Comparison of ENCODE assay signal across 12 mouse cellular contexts in the genomic region with DNA sequence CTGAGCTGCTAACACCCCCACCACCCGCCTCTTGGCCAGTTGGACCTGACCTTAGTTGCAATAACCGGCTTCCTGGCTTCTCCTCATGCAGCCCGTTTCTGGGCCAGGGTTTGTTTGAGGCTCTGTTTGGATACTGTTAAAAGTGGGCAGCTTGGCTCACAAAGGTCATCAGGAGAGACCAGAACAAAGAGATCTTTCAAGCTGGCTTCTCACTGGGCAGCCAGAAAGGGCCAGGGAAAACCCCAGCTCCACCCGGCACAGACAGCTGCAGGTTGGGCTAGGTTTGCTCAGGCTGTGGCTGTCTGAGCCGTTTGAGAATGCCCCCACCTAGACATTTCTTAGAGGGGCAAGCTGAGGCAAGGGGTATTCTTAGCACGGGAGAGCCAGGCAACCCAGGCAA. TPM values are rescaled to one million over a fixed set of nuclear protein-coding genes. Genes with fewer than 3 reads are reported as not detected.
A peak's percentile ranks its signal among the peaks of the same experiment; 100 is the strongest.
DNase-seq lines count a peak whose midpoint lies in the region; ATAC-seq lines count a peak whose summit lies in the region.
"Had no signal": no experiment of that assay in that cellular context is flagged by ENCODE, and none has a peak within 500 bp of the region (broad histone marks: within the 10 kb centered on the region; RNA-seq: fewer than 3 reads in every experiment).

No protein-coding gene starts in this region.

- H3K27ac ChIP-seq in hindbrain, embryonic 16.5 days (ENCODE audit: low read depth, low read length), result no peak overlapping the region
- no peak overlapping the region for H3K27ac ChIP-seq in hindbrain, embryonic 11.5 days (ENCODE audit: low read depth, low read length)

- ATAC-seq in hindbrain, embryonic 16.5 days, result no peak
- no peak for ATAC-seq in hindbrain, embryonic 11.5 days (ENCODE audit: low FRiP score)
- ATAC-seq: intestine, postnatal 0 days had no signal

- H3K36me3 ChIP-seq in hindbrain, embryonic 16.5 days (ENCODE audit: control insufficient read depth, insufficient read depth, low read length), result no peaks in the 10 kb centered on the region; the same call in 1 of the 2 replicates
- no peaks in the 10 kb centered on the region for H3K36me3 ChIP-seq in hindbrain, embryonic 11.5 days (ENCODE audit: control insufficient read depth, insufficient read depth, low read length)

- H3K9ac ChIP-seq in hindbrain, embryonic 16.5 days (ENCODE audit: low read depth, low read length), result peak overlapping the region; percentile 33; the same call in 1 of the 2 replicates
- no peak overlapping the region for H3K9ac ChIP-seq in hindbrain, embryonic 11.5 days (ENCODE audit: low read depth, low read length)
- H3K9ac ChIP-seq: lung, embryonic 14.5 days had no signal

- 29% methylated on average over 6 of the region's 6 CpGs for WGBS in hindbrain, embryonic 16.5 days
- WGBS in hindbrain, embryonic 11.5 days, result 27% methylated on average over 6 of the region's 6 CpGs

- DNase-seq in adrenal gland, postnatal 10 days, result peak; percentile 37
- no peak for DNase-seq in adrenal gland, adult 8-10 months
- DNase-seq in hindbrain, embryonic 11.5 days (ENCODE audit: low spot score), result no peak
- DNase-seq in adipocyte (ENCODE audit: low spot score) (peak; percentile 66), liver (peak; percentile 43)
- no peak for DNase-seq in frontal cortex, postnatal 10 days (ENCODE audit: low spot score in 2 of 2)
- no peak for DNase-seq in kidney, postnatal 4 days
- DNase-seq: lung, embryonic 14.5 days; thymus, adult 2 months had no signal

- 0 out of 2 replicates have a peak, but pooled peaks cover 2% of the 10 kb centered on the region for H3K4me1 ChIP-seq in hindbrain, embryonic 16.5 days (ENCODE audit: control insufficient read depth, insufficient read depth, low read depth, low read length)
- no peaks in the 10 kb centered on the region; the same call in 1 of the 2 replicates for H3K4me1 ChIP-seq in hindbrain, embryonic 11.5 days (replicated peaks; ENCODE audit: control insufficient read depth, insufficient read depth, low read length)

- H3K27me3 ChIP-seq in hindbrain, embryonic 16.5 days (replicated peaks; ENCODE audit: control insufficient read depth, insufficient read depth, low read length), result no peaks in the 10 kb centered on the region
- H3K27me3 ChIP-seq in hindbrain, embryonic 11.5 days (ENCODE audit: control insufficient read depth, insufficient read depth, low read length), result no peaks in the 10 kb centered on the region

- peaks cover 5% of the 10 kb centered on the region for H3K9me3 ChIP-seq in hindbrain, embryonic 16.5 days (ENCODE audit: control insufficient read depth, low read length)
- no peaks in the 10 kb centered on the region for H3K9me3 ChIP-seq in hindbrain, embryonic 11.5 days (ENCODE audit: control insufficient read depth, low read length)
- H3K9me3 ChIP-seq: G1E had no signal

- no peak overlapping the region for H3K4me3 ChIP-seq in hindbrain, embryonic 16.5 days (ENCODE audit: low read length)
- H3K4me3 ChIP-seq in hindbrain, embryonic 11.5 days (ENCODE audit: low read depth, low read length), result no peak overlapping the region

- no peak overlapping the region for H3K4me2 ChIP-seq in hindbrain, embryonic 16.5 days (ENCODE audit: low read length)
- H3K4me2 ChIP-seq in hindbrain, embryonic 11.5 days (replicated peaks; ENCODE audit: low read depth, low read length), result no peak overlapping the region
- H3K4me2 ChIP-seq: lung, embryonic 14.5 days had no signal

RNA-seq across cellular contexts. Expression of gene Ttc7, which starts 34.6 kb away (rescaled TPM):
- total RNA-seq in adrenal gland, postnatal 10 days (2021), result 10 to 100 TPM; 11.7 to 13.7 TPM
- 10 to 100 TPM; 13.5 to 18.6 (median 15.2) TPM for total RNA-seq in adrenal gland, adult 8-10 months (2022)
- 6.1 and 6.6 TPM in 2 replicates for polyA plus RNA-seq in hindbrain, embryonic 16.5 days (2015; fragmentation: Nextera tagmentation; extraction: Ambion mirVana)
- 2.7 and 3.0 TPM in 2 replicates for polyA plus RNA-seq in hindbrain, embryonic 11.5 days (2014; fragmentation: Nextera tagmentation; extraction: Ambion mirVana)

RNA-seq across cellular contexts. Expression of gene Mcfd2, which starts 51.5 kb away (rescaled TPM):
- 100 to 1,000 TPM; 124 to 155 TPM for total RNA-seq in adrenal gland, postnatal 10 days (2021)
- 100 to 1,000 TPM; 212 to 358 (median 282) TPM for total RNA-seq in adrenal gland, adult 8-10 months (2022)
- 48.1 and 49.0 TPM in 2 replicates for polyA plus RNA-seq in hindbrain, embryonic 16.5 days (2015; fragmentation: Nextera tagmentation; extraction: Ambion mirVana)
- 69.4 and 69.8 TPM in 2 replicates for polyA plus RNA-seq in hindbrain, embryonic 11.5 days (2014; fragmentation: Nextera tagmentation; extraction: Ambion mirVana)

Comparison
In these comparisons a context has a peak if more than half of its experiments do, and no peak if none do; other contexts are left out.
1. DNase-seq: peak in adrenal gland, postnatal 10 days (single experiment), adipocyte (single experiment) and liver (single experiment); none in adrenal gland, adult 8-10 months (single experiment), hindbrain, embryonic 11.5 days (single experiment), frontal cortex, postnatal 10 days (0 of 2) and kidney, postnatal 4 days (0 of 2).